Mouse (Mus musculus): ENCODE data around the gene Actl6a. TPM values are rescaled to one million over a fixed set of nuclear protein-coding genes. Genes with fewer than 3 reads are reported as not detected.
"Not testable (repeated sequence)": the region's sequence is repeated elsewhere in the genome, so short reads cannot be mapped to it uniquely, and the experiment has no call there.

Gene Actl6a
- total RNA-seq, 2 experiments from 2014 or later, result 13.1 to 17.9 TPM

DNA sequence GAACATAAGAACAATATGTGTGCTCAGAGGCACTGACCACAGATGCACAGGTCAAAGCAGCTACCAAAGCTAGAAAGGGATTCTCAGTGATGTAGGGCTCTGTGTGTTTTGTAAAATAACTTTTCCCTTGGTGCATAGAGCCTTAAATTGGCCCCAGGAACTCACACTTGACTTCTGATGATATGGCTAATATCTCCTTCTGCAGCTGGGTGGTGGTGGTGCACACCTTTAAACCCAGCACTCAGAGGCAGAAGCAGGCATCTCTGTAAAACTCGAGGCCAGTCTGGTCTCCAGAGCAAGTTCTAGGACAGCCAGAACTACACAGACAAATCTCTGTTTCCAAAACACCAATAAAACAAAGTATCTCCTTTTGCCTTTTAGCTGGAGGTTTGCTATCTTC is 15.2 kb upstream of the Actl6a start:
- intact Hi-C loops (cut with DNase I), result no loop called here
- no peak for DNase-seq (ENCODE audit: extremely low spot score in 1 of 2, low spot score in 2 of 2)

DNA sequence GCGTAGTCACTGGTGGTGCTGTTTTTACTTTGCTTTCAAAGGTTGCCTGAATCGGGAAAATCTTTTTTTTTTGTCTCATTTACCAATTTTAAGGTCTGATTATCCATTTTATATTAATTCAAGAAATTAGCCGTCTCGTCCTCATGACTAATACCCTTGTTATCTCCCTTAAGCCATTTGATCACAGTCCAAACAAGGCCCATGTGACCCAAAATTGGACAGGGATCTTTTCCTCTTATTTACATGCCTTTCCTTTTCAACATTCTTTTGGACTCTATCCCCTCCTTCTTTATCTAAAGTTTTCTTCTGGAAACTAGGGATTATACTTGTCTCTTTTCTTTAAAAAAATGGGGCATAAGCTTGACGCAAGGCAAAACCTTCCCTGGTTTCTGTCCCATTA is 14.3 kb upstream of the Actl6a start:
- intact Hi-C loops (cut with DNase I), result no loop called here
- no peak for DNase-seq (ENCODE audit: extremely low spot score in 1 of 2, low spot score in 2 of 2)

GRCm38 (mm10) chr3:32694211-32694610 is 11.9 kb upstream of the Actl6a start:
- intact Hi-C loops (cut with DNase I), result no loop called here
- no peak for DNase-seq (ENCODE audit: extremely low spot score in 1 of 2, low spot score in 2 of 2)

DNA sequence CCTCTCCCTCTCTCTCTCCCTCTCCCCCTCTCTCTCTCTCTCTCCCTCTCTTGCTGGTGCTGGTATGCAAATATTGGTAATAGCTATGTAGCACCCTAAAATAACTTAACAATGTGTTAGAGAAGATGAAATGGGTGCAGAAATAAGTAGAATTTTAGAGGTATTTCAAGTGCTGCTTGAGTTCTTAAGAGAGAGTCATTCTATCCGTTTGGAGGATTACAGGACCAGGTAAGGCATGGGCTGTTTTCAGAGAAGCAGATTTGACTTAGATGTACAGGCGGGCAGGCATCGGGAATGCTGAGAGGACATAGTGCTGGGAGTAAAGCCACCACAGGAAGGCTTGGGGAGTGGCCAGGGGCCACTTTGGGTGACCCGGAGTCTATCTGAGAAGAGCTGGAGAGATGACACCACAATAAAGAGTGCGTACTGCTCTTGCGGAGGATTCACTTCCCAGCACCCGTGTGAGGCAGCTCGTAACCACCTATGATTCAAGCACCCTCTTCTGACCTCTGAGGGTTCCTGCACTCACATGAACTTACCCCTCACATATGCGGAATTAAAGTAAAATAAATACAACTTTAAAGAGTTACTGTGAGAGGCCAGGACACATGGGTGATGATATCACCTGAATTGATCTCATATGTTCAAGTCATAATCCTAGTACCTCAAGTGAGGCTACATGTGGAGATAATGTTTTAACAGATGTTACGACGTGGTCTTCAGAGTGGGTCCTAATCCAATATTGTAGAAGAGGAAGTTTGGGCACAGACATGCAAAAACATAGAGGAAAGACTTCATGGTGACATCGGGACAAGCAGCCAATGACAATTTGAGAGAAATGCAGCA is 11.1 kb upstream of the Actl6a start:
- intact Hi-C loops (cut with DNase I), result no loop called here
- DNase-seq (ENCODE audit: extremely low spot score in 1 of 2, low spot score in 2 of 2), result no peak

- intact Hi-C loops (cut with DNase I), result no loop called here
- no peak for DNase-seq (ENCODE audit: extremely low spot score in 1 of 2, low spot score in 2 of 2)
Measured at GRCm38 (mm10) chr3:32695583-32695980, 10.5 kb upstream of the Actl6a start.

GRCm38 (mm10) chr3:32698228-32698863 is 7.8 kb upstream of the Actl6a start:
- intact Hi-C loops (cut with DNase I), result loop anchor here (2.0 kb wide), 1 partner anchor 88 kb away; no protein-coding TSS in a partner anchor
- DNase-seq (ENCODE audit: extremely low spot score in 1 of 2, low spot score in 2 of 2), result peak; percentile 90 to 93

GRCm38 (mm10) chr3:32704021-32704420 is 2.1 kb upstream of the Actl6a start:
- intact Hi-C loops (cut with DNase I), result not testable (repeated sequence)

GRCm38 (mm10) chr3:32704632-32705031 is 1.5 kb upstream of the Actl6a start:
- intact Hi-C loops (cut with DNase I); DNase-seq (ENCODE audit: extremely low spot score in 1 of 2, low spot score in 2 of 2): not testable (repeated sequence)

More at GRCm38 (mm10) chr3:32704021-32704420, 2.1 kb upstream of the Actl6a start:
- DNase-seq (ENCODE audit: extremely low spot score in 1 of 2, low spot score in 2 of 2), result not testable (repeated sequence)

- intact Hi-C loops (cut with DNase I), result no loop called here
Measured at GRCm38 (mm10) chr3:32708052-32708367, 1.9 kb downstream of the Actl6a start.

DNA sequence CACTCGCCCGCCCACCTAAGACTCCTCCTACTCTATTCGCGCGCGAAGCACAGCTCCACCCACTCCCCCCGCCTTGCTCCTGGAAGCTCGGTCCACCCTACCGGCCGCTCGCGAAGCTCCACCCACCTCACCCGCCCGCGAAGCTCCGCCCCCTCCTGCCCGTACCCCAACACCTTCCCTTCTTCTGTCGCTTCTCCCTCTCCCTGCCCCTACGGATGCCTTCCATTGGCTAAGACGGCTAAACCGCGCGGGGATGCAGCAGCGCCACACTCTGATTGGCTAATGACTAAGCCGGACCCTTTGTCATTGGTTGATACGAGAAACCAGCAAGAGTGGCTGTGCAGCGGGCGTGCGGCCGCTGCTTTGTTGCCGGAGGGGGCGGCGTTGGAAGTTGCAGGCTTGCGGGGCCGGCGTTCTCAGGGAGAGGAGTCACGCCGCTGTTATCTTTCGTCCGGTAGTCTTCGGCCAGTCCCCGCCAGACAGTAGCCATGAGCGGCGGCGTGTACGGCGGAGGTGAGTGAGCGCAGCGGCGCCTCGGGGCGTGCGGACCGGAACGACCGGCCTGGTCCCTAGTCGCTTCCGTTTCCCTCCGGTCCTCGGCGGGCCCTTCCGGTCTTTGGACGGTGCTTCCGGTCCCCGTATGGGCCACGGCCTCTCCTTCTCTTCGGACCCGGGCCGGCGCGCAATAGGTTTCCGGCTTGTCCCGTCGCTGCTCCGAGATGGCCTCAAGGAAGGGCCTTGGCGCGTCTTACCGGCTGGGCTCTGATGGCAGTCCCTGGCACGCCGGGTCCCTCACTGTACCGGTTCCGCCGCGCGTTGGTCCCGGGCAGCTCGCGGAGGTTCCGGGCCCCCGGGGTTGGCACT is 2.5 kb downstream of the Actl6a start:
- DNase-seq (ENCODE audit: extremely low spot score in 1 of 2, low spot score in 2 of 2), result peak; percentile 97 to 98
- intact Hi-C loops (cut with DNase I), result no loop called here

More at GRCm38 (mm10) chr3:32708052-32708367, 1.9 kb downstream of the Actl6a start:
- no peak for DNase-seq (ENCODE audit: extremely low spot score in 1 of 2, low spot score in 2 of 2)

- intact Hi-C loops (cut with DNase I), result no loop called here
- DNase-seq (ENCODE audit: extremely low spot score in 1 of 2, low spot score in 2 of 2), result no peak
Measured at GRCm38 (mm10) chr3:32709388-32709787, 3.3 kb downstream of the Actl6a start.

DNA sequence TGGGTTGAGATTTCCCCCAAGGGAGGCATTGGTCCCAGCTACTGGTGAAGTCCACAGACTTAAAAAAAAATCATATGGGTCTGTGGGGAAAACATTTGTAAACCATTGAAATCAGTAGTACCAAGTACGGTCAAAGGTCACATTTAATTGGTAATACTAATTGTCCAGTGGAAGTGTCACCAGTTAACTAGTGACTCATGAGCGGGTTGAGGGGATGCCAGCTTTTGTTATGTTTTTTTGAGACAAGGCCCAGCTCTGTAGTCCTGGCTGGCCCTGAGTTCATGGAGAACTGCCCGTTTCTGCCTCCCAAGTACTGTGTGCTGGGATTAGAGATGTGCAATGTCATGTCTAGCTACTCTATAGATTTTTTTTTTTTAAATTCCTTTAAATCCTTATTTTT is 7.6 kb downstream of the Actl6a start:
- intact Hi-C loops (cut with DNase I), result no loop called here
- DNase-seq (ENCODE audit: extremely low spot score in 1 of 2, low spot score in 2 of 2), result no peak

DNA sequence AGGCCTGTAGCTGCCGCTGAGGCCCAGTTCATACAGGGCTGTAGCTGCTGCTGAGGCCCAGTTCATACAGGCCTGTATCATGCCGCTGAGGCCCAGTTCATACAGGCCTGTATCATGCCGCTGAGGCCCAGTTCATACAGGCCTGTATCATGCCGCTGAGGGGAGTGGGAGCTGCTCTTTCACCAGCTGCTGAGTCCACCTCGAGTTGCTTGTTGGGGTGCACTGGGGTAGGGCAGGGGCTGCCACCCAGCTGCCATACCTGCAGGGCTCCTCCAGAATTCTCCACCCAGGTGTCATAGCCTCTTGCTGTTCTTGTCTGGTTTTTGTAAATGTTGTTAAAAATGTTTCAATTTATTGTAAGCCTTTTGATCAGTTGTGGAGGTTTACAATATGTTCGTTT is 11.3 kb downstream of the Actl6a start:
- DNase-seq (ENCODE audit: extremely low spot score in 1 of 2, low spot score in 2 of 2); intact Hi-C loops (cut with DNase I): not testable (repeated sequence)

- DNase-seq (ENCODE audit: extremely low spot score in 1 of 2, low spot score in 2 of 2), result no peak
- intact Hi-C loops (cut with DNase I), result no loop called here
Measured at GRCm38 (mm10) chr3:32718271-32718670, 12.2 kb downstream of the Actl6a start.

DNA sequence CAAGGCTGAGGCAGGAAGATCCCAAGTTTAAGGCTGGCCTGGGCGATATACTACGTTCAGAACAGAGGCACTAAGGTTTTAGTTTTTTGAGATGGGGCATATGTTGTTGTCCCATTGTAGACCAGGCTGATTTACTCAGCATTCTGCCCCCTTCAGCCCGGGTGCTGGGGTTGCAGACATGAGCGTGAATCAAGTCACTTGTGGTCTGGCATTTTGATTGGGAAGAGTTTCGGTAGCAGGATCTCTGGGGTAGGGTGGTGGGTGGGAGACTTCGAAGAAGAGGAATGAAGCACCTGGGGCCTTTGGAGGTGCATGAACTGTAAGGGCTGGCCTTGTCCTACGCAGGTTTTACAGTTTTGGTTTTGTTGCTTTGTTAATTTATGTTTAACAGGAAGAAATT is 18.1 kb downstream of the Actl6a start:
- DNase-seq (ENCODE audit: extremely low spot score in 1 of 2, low spot score in 2 of 2), result no peak
- intact Hi-C loops (cut with DNase I), result no loop called here

DNA sequence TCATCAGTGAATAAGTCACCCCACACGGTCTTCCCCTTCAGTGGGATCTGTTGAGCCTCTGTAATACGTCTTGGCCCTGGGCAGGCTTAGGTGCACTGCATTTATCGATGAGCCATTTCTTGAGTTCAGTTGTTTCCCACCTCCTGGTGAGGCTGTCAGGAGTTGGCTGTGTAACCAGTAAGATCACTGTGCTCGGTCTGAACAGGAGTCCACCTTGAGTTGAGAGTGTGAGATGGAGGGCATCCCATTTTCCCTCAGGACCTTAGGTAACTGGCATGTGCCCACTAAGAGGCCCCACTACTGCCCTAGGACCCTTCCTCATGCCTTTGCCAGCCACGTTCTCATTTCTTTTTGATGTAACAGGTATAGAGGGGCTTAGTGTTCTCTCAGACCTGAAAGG is 19.9 kb downstream of the Actl6a start:
- intact Hi-C loops (cut with DNase I), result no loop called here
- no peak for DNase-seq (ENCODE audit: extremely low spot score in 1 of 2, low spot score in 2 of 2)

DNA sequence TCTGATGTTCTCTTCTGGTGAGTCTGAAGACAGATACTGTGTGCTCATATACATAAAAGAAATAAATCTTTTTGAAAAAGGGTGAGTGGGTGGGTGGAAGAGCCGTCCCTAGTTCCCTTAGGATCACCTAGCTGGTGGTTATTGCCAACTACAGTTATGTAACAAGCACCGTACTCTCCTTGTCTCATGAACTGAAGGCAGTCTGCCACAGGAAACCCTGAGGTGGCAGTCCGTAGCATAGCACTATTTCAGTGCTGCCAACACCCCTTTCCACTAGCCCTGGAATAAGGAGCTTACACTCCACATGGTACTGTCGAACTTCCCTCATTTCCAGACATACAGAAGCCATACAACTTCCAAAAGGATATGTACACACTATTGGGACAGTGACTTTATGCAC is 21.8 kb downstream of the Actl6a start:
- intact Hi-C loops (cut with DNase I), result no loop called here
- DNase-seq (ENCODE audit: extremely low spot score in 1 of 2, low spot score in 2 of 2), result no peak

DNA sequence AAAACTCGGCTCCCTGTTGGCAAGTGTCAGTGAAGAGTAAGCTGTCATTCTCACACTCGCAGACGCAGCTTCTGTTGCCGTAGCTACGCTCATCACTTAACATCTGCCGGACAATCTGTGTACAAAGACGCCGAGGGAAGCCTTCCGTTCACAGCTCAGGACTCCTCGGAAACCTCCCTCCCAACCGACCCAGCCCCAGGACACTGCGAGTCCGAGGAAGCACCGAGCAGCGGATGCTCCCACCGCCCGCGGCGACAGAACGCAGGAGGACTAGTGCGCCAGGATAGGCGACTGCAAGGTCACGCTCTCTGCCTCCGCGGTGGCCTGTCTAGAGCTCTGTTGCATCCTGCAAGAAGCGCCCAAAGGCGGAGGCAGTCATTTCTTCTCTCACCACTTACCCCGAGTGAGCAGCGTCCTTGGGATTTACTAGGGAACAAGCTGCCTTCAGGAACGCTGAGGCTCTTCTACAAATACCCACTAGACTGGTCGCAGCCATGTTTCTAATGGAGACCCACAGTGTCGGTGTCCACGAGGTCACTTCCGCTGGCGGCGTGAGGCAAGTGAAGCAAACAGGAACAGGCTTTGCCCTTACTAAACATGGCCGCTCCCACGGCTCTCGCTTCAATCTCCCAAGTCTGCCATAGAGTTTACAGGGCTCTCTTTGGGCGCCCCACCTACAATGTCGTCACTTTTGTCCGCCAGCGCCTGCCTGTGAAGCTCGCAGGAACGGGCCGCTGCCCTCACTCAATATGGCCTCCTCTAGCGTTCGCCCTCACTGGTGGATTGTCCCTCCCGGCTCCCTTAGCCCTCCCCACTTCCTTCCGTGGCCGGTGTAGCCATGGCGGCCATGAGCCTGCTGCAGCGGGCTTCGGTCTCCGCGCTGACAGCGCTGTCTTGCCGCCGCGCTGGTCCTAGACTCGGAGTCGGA is 30.4 kb downstream of the Actl6a start, which contains the start of gene Ndufb5:
TSS of gene Ndufb5 (plus strand) at position 747 of the 928 bp plus-strand sequence.
- DNase-seq (ENCODE audit: extremely low spot score in 1 of 2, low spot score in 2 of 2), result peak; percentile 98 to 99
- intact Hi-C loops (cut with DNase I), result loop anchor here (5.0 to 10.0 kb wide), 2 partner anchors 81 to 1068 kb away; partner anchors contain the start of gene Usp13
